Mouse (Mus musculus): ENCODE data around the gene Prrt4. TPM values are rescaled to one million over a fixed set of nuclear protein-coding genes. Genes with fewer than 3 reads are reported as not detected.
"Not testable (repeated sequence)": the region's sequence is repeated elsewhere in the genome, so short reads cannot be mapped to it uniquely, and the experiment has no call there.

Gene Prrt4
- polyA plus RNA-seq, 1 experiment from 2014 or later = 0.53 TPM

DNA sequence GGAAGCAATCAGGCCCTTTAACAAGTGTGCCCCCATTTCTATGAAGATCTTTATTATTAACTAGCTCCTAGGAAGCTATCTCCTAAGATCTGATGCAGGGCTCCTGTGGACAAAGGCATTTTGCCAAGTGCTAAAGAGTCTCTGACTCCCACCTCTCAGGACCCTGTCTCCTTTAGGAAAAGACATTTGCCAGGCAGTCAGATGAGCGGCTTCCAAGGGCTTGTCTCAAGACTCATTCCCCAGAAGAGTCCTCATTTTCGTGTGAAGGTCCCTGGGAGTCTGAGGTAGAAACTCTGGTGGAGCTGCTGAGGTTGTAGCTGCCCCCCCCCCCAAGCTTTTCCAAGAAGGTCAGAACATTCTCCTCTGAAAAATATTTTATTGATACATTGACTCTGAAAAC lies 10.5 kb downstream of the Prrt4 start:
- DNase-seq (ENCODE audit: low spot score, missing footprints) (no peak), ATAC-seq (ENCODE audit: low FRiP score) (no peak)
- Histone ChIP-seq H3K4me3 (ENCODE audit: low read depth, low read length) (no peak overlapping the region), H3K4me1 (ENCODE audit: control insufficient read depth, insufficient read depth, low read length) (peaks cover 18% of the 10 kb centered on the region), H3K27me3 (ENCODE audit: control insufficient read depth, insufficient read depth, low read length) (peaks cover 54% of the 10 kb centered on the region), H3K4me2 (no peak overlapping the region), H3K9me3 (ENCODE audit: control insufficient read depth, low read length) (no peaks in the 10 kb centered on the region), H3K9ac (ENCODE audit: low read length) (no peak overlapping the region), H3K36me3 (ENCODE audit: control insufficient read depth, insufficient read depth, low read length) (no peaks in the 10 kb centered on the region), H3K27ac (ENCODE audit: low read depth, low read length) (no peak overlapping the region)
- 65% methylated on average over 2 of the region's 2 CpGs for WGBS

DNA sequence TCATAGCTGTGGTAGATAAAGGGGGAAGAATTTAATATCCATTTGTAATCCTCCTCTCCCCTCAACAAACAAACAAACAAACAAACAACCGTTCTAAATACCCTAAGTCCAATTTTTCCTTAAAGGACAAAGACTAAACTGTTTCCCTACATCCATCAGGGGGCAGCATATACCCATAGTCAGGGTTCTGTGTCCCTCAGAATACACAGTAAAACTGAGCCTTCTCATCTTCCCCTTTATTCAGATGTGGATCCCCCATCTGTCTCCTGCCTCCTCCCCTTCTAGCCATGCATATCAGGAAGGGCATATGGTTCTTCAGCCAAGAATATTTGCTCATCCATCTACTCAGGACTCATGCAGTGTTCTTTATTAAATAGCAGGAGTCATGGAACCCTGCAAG lies 13.2 kb downstream of the Prrt4 start:
- ATAC-seq (ENCODE audit: low FRiP score) = no peak; the same call in 1 of the 2 replicates
- H3K27me3 ChIP-seq (ENCODE audit: control insufficient read depth, insufficient read depth, low read length) = peaks cover 35% of the 10 kb centered on the region

GRCm38 (mm10) chr6:29164314-29165244 lies 14.8 kb downstream of the Prrt4 start, which contains the start of gene Rbm28:
Rbm28 (minus strand) TSS chr6:29165006.
- Histone ChIP-seq H3K4me2 (peak within 1 kb of the TSS; percentile 69), H3K27me3 (ENCODE audit: control insufficient read depth, insufficient read depth, low read length) (peaks cover 21% of the 10 kb centered on the region)

More for the DNA sequence above, 13.2 kb downstream of the Prrt4 start:
- no peak for DNase-seq (ENCODE audit: low spot score, missing footprints)
- 28% methylated on average over 1 of the region's 1 CpGs for WGBS
- Histone ChIP-seq H3K9me3 (ENCODE audit: control insufficient read depth, low read length) (no peaks in the 10 kb centered on the region), H3K4me2 (no peak overlapping the region), H3K36me3 (ENCODE audit: control insufficient read depth, insufficient read depth, low read length) (no peaks in the 10 kb centered on the region), H3K4me3 (ENCODE audit: low read depth, low read length) (no peak overlapping the region), H3K4me1 (ENCODE audit: control insufficient read depth, insufficient read depth, low read length) (peaks cover 20% of the 10 kb centered on the region), H3K9ac (ENCODE audit: low read length) (no peak overlapping the region), H3K27ac (ENCODE audit: low read depth, low read length) (no peak overlapping the region)

GRCm38 (mm10) chr6:29161291-29161690 lies 18.1 kb downstream of the Prrt4 start:
- not testable (repeated sequence) for ATAC-seq (ENCODE audit: low FRiP score); H3K4me2 ChIP-seq; H3K9me3 ChIP-seq (ENCODE audit: control insufficient read depth, low read length); H3K4me1 ChIP-seq (ENCODE audit: control insufficient read depth, insufficient read depth, low read length); H3K4me3 ChIP-seq (ENCODE audit: low read depth, low read length); H3K27me3 ChIP-seq (ENCODE audit: control insufficient read depth, insufficient read depth, low read length); DNase-seq (ENCODE audit: low spot score, missing footprints); H3K36me3 ChIP-seq (ENCODE audit: control insufficient read depth, insufficient read depth, low read length); H3K9ac ChIP-seq (ENCODE audit: low read length); H3K27ac ChIP-seq (ENCODE audit: low read depth, low read length)
- 100% methylated on average over 5 of the region's 5 CpGs for WGBS

More at GRCm38 (mm10) chr6:29164314-29165244, 14.8 kb downstream of the Prrt4 start, which contains the start of gene Rbm28:
- 8% methylated on average over 42 of the region's 42 CpGs for WGBS
- DNase-seq (ENCODE audit: low spot score, missing footprints) (peak; percentile 99), ATAC-seq (ENCODE audit: low FRiP score) (peak; percentile 86)
- H3K9ac ChIP-seq (ENCODE audit: low read length) = peak within 1 kb of the TSS; percentile 66
- no peaks in the 10 kb centered on the region for H3K9me3 ChIP-seq (ENCODE audit: control insufficient read depth, low read length)
- peak within 1 kb of the TSS; percentile 72 for H3K4me3 ChIP-seq (ENCODE audit: low read depth, low read length)
- no peaks in the 10 kb centered on the region for H3K36me3 ChIP-seq (ENCODE audit: control insufficient read depth, insufficient read depth, low read length)
- H3K4me1 ChIP-seq (ENCODE audit: control insufficient read depth, insufficient read depth, low read length) = peaks cover 6% of the 10 kb centered on the region
- H3K27ac ChIP-seq (ENCODE audit: low read depth, low read length) = no peak within 1 kb of the TSS

- ATAC-seq (ENCODE audit: low FRiP score) (no peak), DNase-seq (ENCODE audit: low spot score, missing footprints) (peak; percentile 62)
- Histone ChIP-seq H3K4me2 (no peak overlapping the region), H3K27me3 (ENCODE audit: control insufficient read depth, insufficient read depth, low read length) (no peaks in the 10 kb centered on the region), H3K9ac (ENCODE audit: low read length) (no peak overlapping the region), H3K4me1 (ENCODE audit: control insufficient read depth, insufficient read depth, low read length) (peaks cover 6% of the 10 kb centered on the region), H3K9me3 (ENCODE audit: control insufficient read depth, low read length) (no peaks in the 10 kb centered on the region), H3K4me3 (ENCODE audit: low read depth, low read length) (no peak overlapping the region), H3K36me3 (ENCODE audit: control insufficient read depth, insufficient read depth, low read length) (peaks cover 9% of the 10 kb centered on the region; the same call in 1 of the 2 replicates), H3K27ac (ENCODE audit: low read depth, low read length) (no peak overlapping the region)
- 89% methylated on average over 2 of the region's 2 CpGs for WGBS
Measured at GRCm38 (mm10) chr6:29160786-29161185, 18.6 kb downstream of the Prrt4 start.

GRCm38 (mm10) chr6:29156326-29156725 lies 23.1 kb downstream of the Prrt4 start:
- Histone ChIP-seq H3K27me3 (ENCODE audit: control insufficient read depth, insufficient read depth, low read length) (no peaks in the 10 kb centered on the region), H3K4me2 (no peak overlapping the region), H3K4me1 (ENCODE audit: control insufficient read depth, insufficient read depth, low read length) (no peaks in the 10 kb centered on the region), H3K27ac (ENCODE audit: low read depth, low read length) (no peak overlapping the region), H3K36me3 (ENCODE audit: control insufficient read depth, insufficient read depth, low read length) (peaks cover 14% of the 10 kb centered on the region; the same call in 1 of the 2 replicates), H3K4me3 (ENCODE audit: low read depth, low read length) (no peak overlapping the region), H3K9me3 (ENCODE audit: control insufficient read depth, low read length) (no peaks in the 10 kb centered on the region), H3K9ac (ENCODE audit: low read length) (no peak overlapping the region)
- DNase-seq (ENCODE audit: low spot score, missing footprints) (peak; percentile 75), ATAC-seq (ENCODE audit: low FRiP score) (no peak)
- WGBS = 91% methylated on average over 5 of the region's 5 CpGs

DNA sequence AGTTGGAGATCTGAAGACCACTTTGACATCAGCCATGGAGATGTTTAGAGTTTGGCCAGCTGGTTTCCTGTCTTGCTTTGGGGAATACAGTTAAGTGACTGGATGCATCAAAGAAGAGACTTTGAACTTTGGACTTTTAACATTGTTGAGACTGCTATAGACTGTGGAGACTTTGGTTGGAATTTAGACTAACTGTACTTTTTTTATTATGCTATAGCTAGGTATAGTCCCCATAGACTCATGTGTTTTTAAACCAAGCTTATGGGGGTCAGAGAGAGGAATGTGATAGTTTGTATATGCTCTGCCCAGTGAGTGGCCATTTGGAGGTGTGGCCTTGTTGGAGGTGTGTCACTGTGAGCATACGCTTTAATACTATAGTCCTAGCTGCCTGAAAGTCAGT lies 29.4 kb downstream of the Prrt4 start:
- H3K27me3 ChIP-seq (ENCODE audit: control insufficient read depth, insufficient read depth, low read length) = no peaks in the 10 kb centered on the region
- DNase-seq (ENCODE audit: low spot score, missing footprints) (no peak), ATAC-seq (ENCODE audit: low FRiP score) (no peak)
- 91% methylated on average over 1 of the region's 1 CpGs for WGBS
- no peaks in the 10 kb centered on the region for H3K4me1 ChIP-seq (ENCODE audit: control insufficient read depth, insufficient read depth, low read length)
- no peak overlapping the region for H3K4me2 ChIP-seq
- H3K9me3 ChIP-seq (ENCODE audit: control insufficient read depth, low read length) = no peaks in the 10 kb centered on the region
- no peak overlapping the region for H3K4me3 ChIP-seq (ENCODE audit: low read depth, low read length)
- no peak overlapping the region for H3K9ac ChIP-seq (ENCODE audit: low read length)
- H3K36me3 ChIP-seq (ENCODE audit: control insufficient read depth, insufficient read depth, low read length) = peaks cover 5% of the 10 kb centered on the region; the same call in 1 of the 2 replicates
- H3K27ac ChIP-seq (ENCODE audit: low read depth, low read length) = no peak overlapping the region

DNA sequence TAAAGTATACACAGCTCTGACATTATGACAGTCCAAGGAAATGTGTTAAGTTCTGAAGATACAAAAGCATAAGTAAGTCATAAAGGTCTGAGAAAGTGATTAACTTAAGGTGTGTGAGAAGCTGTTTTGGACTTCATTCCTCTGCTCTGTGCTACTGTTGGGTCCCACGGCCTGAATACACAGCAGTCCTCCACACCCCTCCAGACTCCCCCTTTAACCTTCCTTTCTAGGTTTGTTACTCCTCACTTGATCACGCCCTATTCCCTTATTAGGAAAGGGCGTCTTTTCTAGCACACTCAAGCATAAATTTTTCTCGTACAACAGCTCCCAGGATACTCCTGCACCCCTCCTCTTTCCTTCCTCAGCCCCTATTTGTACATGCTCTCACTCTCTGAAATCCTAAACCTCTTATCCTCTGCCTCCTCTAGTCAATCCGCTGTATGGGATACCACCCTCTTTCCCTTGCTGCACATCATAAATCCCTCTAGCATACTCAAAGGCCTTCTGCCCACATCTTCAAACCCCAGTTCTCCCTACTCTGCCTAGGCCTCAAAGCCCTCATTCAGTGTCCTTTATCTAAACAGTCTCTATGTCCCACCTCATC lies 31.9 kb downstream of the Prrt4 start:
- H3K27me3 ChIP-seq (ENCODE audit: control insufficient read depth, insufficient read depth, low read length) = no peaks in the 10 kb centered on the region
- H3K27ac ChIP-seq (ENCODE audit: low read depth, low read length) = no peak overlapping the region
- DNase-seq (ENCODE audit: low spot score, missing footprints) (no peak), ATAC-seq (ENCODE audit: low FRiP score) (no peak)
- H3K9ac ChIP-seq (ENCODE audit: low read length) = no peak overlapping the region
- H3K9me3 ChIP-seq (ENCODE audit: control insufficient read depth, low read length) = no peaks in the 10 kb centered on the region
- no peak overlapping the region for H3K4me2 ChIP-seq
- H3K4me3 ChIP-seq (ENCODE audit: low read depth, low read length) = no peak overlapping the region
- H3K4me1 ChIP-seq (ENCODE audit: control insufficient read depth, insufficient read depth, low read length) = no peaks in the 10 kb centered on the region
- WGBS = 80% methylated on average over 5 of the region's 5 CpGs
- H3K36me3 ChIP-seq (ENCODE audit: control insufficient read depth, insufficient read depth, low read length) = no peaks in the 10 kb centered on the region; the same call in 1 of the 2 replicates

DNA sequence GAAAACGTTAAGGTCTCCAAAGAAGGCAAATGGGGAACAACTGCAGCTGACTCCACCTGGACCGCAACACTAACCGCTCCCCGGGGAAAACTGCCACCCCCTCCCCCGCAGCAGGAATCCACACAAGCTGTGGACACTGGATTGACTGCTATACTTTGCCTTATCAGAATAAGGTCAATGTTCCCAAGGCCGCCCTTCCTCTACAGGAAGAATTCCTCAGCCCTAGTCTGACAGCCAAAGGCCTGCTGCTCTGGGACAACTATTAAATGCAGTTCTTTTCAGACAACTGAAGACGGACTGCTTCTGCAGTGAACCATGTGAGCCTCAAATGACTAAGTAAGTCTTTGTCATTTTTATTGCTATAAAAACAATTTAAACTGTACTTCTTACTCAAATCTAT lies 32.7 kb downstream of the Prrt4 start:
- Histone ChIP-seq H3K4me1 (ENCODE audit: control insufficient read depth, insufficient read depth, low read length) (no peaks in the 10 kb centered on the region), H3K4me2 (no peak overlapping the region), H3K36me3 (ENCODE audit: control insufficient read depth, insufficient read depth, low read length) (peaks cover 2% of the 10 kb centered on the region; the same call in 1 of the 2 replicates), H3K4me3 (ENCODE audit: low read depth, low read length) (no peak overlapping the region), H3K27me3 (ENCODE audit: control insufficient read depth, insufficient read depth, low read length) (no peaks in the 10 kb centered on the region), H3K9ac (ENCODE audit: low read length) (no peak overlapping the region), H3K9me3 (ENCODE audit: control insufficient read depth, low read length) (no peaks in the 10 kb centered on the region), H3K27ac (ENCODE audit: low read depth, low read length) (no peak overlapping the region)
- no peak for ATAC-seq (ENCODE audit: low FRiP score)
- no peak for DNase-seq (ENCODE audit: low spot score, missing footprints)
- WGBS = 90% methylated on average over 7 of the region's 7 CpGs
